Mouse (Mus musculus): ENCODE measurements around the gene Cyp4v3.

DNA sequence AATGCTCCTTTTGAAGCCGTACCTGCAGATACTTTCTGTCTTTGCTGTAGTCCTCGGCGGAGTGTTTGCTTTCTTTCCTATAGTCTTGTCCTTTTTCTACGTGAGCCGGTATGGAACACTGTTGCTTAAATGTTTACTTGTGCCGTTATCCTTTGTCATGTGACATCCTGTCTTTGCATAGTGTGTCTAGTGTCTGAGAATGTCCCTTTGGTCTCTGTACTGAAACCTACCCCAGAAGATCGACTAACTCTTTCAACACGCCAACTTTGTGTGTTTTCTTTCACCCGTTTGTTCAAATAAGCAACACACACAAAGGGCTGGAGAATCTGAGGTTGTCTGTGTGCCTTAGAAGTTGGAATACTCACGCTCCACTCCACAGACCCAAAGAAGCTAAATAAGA lies 71.1 kb downstream of the Cyp4v3 start, which contains the start of gene F11:
- TF ChIP-seq POLR2A (IDR thresholded peaks at IDR 0.05; ENCODE audit: low read depth, low read length) = no peak
- no peak for TF ChIP-seq CTCF (conservative IDR thresholded peaks at IDR 0.05; ENCODE audit: insufficient read depth, insufficient read length, low read depth, low read length)

Data from kidney, adult 2 months (tissue).